Mouse (Mus musculus) CD4-positive, CD25-positive, alpha-beta regulatory T cell, adult 2 months (primary cell): ENCODE measurements around the gene Ntn3.

Experiments used
- DNase-seq: peaks from one replicate; pipeline ENCODE4 v3.0.0-alpha.2; 2012; ENCODE audit warnings: low read depth, low spot score

The Ntn3 gene

DNA sequence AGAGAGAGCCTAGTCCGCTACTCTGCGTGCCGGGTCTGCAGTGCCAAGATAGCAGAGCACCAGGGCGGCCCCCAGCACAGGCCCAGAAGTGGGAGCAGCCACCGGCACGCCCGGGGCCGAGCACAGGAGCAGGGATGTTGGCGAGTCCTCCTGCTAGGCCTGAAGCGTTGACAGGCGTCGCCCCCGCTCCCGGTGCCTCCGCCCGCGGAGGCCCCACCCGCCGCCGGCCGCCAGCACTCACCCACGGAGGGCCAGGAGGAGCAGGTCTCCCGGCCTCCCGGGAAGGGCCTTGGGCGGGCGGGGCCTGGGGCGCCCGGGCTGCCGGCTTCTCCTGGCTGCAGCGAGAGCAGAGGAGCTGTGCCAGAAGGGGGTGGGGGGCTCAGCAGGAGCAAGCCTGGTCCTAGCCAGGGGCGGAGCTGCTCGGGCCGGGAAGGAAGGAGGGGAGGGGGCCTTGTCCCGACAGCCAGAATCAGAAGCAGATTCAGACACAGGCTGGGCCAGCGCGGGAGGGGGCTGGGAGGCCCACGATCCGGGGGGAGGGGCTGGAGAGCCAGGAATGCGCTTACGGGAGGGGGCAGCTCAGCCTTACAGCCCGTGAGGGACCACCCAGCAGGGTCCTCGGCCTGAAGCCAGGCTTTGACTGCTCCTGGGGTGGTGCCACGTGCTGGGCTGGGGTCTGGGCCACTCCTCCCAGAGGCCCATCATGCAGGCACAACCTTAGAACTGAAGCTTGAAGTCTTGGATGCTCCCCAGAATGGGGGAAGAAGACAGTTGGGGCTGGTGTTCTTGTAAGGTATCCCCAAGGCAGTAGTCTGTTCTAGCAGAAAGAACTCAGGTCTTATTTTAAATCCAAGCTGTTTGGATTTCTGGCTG, at the start of gene Ntn3:
TSS of gene Ntn3 (minus strand) at position 489 of the 873 bp plus-strand sequence.
- DNase-seq = peak; percentile 31

DNA sequence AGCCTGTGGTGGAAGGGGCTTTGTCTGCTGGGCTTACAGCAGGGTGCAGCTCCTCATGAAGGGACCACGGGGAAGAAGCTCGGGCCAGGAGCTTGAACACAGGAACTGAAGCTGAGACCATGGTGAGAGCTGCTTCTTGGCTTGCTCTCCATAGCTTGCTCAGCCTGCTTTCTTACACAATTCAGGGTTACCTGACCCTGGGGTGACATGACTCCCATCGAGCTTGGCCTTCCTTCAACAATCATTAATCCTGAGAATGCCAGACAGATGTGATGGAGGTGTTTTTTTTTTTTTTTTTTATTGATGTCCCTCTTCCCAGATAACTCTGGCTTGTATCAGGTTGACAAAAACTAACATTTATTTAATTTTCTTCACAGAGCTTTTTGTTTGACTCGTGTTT, 49.6 kb upstream of the Ntn3 start:
- DNase-seq = no peak

DNA sequence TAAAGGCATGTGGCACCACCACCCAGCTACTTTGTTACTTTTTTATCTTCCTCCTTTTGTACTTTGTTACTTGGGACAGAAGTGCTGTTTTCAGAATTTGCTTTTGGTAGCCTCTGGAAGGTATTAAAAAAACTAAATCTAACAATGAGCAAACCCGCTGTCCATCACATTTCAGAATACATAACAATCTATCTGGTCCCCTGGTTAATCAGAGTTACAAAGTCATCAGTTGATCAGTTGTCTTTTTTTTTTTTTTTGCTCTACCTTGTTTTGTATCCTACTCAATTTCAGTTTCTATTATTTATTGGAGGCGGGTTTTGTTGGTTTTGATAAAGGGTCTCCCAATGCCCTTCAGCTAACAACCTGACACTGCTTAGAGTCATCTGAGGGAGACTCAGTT, 43.0 kb upstream of the Ntn3 start:
- no peak for DNase-seq

DNA sequence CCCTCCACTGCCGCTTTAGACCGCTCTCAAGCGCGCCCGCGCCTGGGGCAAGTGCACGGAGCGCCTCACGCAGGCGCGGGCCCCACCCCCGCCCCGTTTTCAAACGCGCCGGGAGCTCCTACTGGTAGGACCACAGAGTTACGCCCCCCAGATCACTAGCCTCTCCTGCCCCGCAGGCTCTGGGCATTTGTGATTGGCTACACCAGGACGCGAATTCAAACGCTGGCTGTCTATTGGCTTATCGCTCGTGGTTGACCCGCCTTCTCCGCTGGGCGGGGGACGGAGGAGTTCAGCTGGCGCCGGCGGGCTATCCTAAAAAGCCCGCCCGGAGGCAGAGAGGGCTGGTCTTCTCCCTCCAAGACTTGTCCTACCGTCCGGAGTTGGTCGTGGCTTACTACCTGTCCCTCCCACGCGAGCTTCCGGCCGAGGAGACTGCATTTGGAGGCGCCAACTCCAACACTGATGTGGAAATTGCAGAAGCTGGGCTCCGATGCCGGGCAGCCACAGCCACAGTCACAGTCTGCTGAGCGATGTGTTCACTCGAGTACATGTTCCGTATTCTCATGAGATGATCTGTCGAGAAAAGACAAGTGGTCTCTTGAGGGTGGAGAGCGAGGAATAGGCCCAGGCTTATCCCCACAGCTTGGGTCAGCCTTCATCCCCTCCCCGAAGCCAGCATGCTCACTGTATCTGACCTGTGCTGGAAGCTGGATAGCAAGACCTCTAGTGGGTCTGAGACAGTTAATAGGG, 42.2 kb upstream of the Ntn3 start, which contains the start of gene Ccnf:
TSS of gene Ccnf (minus strand) at position 165 of the 750 bp plus-strand sequence.
- peak; percentile 97 for DNase-seq

DNA sequence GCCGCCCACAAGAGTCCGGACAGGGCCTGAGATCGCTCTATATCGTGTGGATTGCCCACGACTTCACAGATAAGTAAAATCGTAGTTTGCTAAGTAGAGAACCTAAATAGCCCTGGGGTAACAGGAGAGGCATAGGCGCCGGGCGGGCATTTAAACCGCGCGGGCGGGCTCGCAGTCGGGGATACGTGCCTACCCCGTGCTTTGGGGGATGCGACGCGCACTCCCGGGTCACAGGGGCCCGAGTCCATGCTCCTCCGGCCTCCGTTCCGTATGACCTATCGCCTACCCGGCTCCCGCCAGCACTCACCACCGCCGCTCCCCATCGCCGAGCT, 41.6 kb upstream of the Ntn3 start:
- no peak for DNase-seq

DNA sequence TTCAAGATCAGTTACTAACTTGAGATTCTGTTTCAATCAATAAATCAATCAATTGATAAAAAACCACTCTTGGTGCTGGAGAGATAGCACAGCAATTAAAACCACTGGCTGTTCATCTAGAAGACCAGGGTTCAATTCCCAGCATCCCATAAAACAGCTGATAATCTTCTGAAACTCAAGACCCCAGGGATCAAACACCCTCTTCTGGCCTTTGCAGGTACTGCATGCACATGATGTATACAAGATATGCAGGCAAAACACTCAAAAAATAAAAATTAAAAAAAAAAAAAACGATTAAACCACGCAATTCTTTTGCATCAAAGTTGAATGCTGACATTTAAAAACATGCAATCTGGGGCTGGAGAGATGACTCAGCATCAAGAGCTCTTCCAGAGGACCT, 39.3 kb upstream of the Ntn3 start:
- peak; percentile 54 for DNase-seq

DNA sequence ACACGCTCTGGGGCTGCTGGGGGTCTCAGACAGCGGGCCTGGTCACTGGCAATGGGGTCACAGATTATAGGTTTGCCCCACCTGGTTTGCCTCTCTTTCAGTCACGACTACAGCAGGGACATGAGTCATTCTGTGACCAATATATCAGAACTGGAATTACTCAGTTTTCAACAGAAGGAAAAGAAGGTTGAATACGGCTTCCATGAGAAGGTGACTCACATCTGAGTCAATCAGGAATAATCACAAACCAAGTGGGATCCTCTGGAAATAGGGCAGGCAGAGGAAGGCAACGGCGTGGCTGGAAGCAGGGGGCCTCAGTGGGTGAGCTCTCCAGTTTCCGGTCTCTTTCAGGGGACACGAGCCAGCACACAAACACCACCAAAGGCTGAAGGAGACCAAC, 34.7 kb upstream of the Ntn3 start:
- DNase-seq = no peak

DNA sequence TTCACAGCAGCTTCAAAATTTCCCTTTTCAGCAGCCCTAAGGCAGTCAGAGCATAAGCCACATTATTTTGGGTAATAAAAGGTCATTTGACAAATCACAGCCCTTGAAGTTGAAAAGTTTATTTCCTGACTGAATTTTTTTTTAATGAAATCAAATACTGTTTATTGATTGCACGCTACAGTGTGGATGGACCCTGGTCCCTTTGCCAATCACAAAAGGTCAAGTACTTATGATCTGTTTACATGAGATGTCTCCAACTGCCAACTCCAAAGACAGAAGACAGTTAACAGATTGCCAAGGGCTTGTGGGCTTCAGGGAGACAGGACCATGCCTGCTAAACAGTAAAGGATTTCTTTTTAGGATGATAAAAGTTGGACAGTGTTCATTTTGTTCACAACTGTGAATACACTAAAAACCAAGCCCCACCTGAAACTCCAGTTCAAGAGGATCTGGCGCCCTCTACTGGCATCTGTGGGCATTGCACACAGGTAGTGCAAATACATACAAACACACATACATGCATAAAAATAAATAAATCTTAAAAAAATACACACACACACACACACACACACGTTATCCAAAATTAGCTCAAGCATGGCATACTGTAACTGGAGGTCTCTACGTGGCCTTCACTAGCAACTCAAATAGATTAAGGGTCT, 34.1 kb upstream of the Ntn3 start:
- peak; percentile 74 for DNase-seq

DNA sequence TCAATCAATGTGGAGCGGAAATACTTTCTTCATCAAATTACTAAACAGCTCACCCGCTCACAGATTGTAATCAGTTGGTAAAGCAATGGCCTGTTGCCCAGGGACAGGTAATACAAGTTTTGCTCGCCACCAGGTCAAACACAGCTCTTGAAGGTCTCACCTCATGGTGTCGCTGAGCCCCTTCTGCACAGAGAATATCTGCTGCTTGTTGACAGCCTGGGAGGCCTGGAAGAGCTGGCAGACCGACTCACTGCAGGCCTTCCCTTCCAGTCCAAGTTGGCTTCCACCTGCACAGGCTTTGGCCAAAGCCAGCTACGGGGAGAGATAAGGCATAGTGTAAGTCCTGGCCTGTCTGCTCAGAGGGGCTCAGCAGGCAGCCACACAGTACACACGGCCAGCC, 27.6 kb upstream of the Ntn3 start:
- no peak for DNase-seq

DNA sequence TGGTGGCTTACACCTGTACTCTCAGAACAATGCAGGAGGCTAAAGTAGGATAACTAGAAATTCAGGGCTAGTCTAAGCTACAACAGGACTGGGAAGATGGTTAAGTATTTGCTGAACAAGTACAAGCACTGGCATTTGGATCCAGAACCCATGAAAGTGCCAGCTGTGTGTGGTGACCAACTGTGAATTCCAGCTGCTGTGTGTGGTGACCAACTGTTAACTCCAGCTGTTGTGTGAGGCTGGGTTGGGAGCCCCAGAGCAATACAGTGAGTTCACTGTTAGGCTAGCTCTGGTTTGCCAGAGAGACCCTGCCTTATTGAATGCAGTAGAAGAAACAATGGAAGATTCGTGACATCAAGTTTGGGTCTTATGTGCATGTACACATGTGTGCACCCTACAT, 27.1 kb upstream of the Ntn3 start:
- DNase-seq = no peak

DNA sequence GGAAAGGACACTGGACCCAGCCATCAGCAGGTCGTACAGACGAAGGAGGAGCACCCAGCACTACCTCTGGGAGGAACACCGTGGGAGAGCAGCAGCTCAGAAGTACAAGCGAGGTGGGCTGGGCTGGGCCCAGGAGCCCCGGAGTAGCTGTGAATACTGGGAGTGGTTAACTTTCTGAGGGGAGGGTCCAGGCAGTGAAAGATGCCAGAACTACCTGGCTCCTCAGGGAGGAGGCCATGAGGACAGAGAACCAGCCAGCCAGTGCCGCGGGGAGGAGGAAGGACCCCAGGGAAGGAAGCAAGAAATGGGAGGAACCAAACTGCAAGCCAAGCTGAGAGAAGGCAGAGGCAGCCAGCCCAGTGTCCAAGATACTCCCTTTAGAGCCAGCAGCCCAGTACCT, 18.6 kb upstream of the Ntn3 start:
- DNase-seq = no peak

DNA sequence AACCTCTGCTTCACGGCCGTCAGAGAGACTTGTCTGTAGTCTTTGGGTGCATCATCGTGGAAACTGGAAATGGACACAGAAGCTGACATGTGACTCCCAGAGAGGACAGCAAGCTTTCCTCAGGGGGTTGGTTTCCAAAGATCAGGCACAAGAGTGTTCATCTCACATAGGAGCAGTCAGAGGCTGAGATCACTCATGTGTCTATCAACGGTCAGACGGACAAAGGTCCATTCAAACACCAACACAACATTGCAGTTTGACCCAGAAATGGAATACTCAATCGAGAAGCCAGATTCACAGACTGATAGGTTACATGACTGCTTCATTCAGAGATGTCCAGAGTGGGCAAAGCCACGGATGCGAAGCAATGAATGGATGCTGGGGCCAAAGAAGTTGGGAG, 17.4 kb upstream of the Ntn3 start:
- no peak for DNase-seq

DNA sequence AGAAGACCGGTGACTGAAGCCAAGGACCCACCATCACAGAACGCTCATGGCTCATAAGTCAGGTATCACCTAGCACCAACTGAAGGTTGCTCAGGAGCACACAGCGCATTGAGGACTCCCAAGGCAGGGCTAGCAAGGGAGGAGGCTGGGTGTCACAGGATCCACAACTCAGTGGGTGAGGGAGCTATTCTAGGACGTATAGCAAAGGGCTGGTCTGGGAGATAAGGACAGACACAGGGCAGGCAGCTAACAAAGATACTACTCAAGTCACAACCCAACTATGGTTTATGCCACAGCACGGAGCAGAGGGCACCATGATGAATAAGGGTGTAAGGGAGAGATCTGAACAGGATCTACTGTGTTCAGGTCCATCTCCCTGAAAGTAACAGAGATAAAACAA, 16.5 kb upstream of the Ntn3 start:
- DNase-seq = no peak

DNA sequence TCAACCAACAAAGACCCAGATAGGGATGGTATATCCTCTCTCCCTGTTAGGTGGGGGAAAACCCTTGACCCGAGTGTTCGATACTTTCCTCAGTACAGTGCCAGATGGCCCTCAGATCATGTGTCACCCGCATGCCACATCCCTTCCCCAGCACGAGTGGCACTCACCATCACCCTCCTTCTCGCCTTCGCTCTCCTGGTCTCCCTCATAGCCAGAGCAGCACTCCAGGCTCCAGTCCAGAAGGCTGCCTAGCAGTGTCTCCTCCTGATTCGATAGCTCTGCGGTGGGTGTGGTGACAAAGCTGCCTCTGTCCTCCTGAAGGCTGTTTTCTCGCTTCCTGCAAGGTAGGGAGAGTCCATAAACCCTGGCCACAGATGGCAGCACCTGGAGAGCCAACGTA, 15.4 kb upstream of the Ntn3 start:
- DNase-seq = no peak

DNA sequence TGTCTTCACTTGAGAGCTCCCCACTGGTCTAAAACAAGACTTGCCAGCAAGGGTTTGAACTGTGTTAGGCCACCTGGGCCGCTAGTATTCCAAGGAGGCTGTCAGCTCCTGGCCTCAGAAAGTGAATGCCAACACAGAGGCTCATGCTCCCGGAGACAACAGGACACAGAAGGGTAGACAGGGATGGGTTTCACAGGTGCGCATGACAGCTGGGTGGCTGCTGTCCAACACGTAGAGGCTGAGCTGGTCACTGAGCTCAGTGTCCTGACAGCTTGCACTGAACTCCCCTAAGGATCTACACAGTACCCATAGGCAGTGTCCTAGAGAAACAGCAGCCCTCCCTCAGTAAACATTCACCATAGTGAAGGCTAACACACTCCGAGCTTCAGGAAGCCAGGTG, 14.2 kb upstream of the Ntn3 start:
- DNase-seq = no peak

DNA sequence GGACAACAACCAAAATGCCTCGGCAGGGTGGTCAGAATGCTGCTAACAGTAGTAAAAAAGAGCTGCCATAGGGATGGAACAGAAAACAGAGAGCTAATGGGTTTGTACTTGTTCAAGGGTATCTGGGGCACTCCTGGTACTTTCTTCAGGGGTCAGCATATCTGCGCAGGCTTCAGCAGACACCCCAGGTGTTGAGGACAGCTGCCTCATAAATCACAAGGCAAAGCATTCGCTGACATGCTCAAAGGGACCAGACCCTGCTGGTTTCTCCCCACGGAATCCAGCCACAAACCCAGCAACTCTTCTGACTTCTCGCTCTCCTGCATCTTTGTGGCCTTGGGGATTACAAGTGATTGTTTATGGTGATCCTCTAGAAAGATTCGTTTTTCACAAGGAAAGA, 13.3 kb upstream of the Ntn3 start:
- DNase-seq = no peak

DNA sequence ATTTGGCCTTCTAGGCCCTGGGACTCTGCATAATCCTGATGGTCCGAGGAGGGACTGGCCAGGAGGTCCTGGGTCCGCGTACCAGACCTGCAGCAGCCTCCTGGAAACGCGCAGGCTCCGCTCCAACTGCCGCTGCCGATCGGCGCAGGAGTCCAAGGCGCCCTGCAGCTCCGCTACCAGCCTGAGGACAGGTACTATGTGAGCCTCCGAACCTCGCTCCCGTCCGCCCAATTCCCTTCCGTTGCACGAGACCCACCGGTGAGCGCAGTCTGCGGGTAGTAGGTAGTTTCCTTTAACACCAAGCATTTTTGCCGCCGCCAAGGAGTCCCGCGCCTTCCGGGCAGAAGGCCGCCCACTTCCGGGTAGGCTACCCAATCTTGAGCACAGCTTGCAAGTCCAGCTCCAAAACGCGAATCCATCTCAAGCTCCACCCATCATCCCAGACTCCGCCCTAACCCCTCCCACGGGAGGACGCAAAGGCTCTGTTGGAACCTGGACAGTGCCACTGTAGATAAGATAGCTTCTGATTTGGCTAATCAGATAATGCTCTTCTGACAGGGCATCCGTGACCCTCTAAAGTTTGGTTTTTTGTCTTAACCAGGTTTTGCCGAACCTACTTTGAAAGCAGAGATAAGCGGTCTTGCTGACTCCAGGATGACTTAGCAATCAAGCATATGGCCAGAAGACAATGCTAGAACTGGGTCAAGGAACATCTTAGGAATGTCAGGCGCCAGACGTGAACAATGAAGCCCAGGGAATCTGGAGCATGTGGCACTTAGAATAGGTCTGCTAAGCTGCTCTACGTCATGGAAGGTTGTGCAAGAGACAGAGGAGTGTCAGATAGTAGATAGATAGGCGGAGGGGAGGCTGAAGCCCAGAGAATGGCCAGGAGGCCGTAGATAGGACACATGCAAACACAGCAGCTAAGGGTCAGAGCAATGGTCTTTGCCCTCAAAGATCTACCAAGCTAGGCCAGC, 11.4 kb upstream of the Ntn3 start, which contains the start of gene Tedc2:
TSS of gene Tedc2 (minus strand) at position 417 of the 977 bp plus-strand sequence.
- peak; percentile 93 for DNase-seq

DNA sequence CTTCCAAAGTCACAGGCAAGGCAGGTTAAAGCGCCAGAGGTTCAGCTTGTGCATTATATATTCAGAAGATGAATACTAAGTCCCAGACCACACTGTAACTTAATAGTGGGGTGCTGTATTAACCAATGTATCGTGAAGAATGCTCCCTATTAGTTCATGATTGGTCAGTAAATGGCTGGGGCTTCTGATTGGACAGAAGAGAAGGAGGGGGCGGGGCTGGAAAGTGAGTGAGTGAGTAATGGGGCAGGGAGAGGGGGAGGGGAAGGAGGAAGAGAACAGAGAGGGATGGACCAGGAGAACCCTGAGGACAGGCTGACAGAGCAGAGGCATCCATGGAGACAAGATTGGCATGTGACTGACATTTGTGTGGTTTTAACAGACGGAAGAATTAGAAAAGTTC, 7.5 kb upstream of the Ntn3 start:
- no peak for DNase-seq

DNA sequence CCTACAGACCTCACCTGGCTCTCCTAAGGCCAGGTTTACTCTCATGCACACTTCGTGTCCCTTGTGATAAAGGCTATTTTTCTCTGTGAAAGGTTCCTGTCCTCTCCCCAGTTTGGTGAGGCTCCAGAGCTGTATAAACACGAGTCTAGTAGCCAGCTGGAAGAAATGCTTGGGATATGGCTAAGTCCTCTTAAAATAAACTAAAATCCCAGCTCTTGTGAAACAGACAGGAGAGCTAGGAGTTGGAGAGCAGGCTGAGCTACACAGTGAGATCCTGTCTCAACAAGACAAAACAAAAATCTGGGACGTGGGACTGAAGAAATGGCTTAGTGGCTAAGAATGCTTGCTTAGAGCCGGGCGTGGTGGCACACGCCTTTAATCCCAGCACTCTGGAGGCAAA, 3.9 kb upstream of the Ntn3 start:
- DNase-seq = no peak

DNA sequence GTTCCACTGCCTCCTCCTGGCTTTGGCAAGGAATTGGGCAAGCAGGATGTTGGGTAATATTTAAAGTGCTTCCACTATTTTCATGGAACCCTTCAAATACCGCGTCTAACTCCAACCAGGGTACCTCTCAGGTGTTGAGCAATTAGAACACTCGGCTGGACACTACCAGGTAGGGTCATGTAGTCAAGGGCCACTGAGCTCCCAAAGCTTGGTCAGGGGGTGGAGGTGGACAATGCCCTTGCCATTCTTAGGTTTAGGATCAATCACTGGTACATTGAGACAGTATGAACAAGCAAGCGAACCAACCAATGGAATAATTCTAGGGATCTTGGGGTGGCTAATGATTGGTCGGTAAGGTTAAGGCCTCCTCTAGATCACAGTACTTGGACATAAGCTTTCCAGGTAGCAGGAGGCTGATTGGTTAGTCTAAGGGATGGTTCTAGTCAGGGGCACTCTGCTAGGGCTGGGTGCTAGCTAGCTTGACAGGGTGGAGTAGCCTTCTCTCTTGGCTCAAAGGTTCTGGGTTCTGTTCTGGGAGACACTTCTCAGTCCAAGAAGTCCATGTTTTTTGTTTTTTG, 3.2 kb upstream of the Ntn3 start:
- no peak for DNase-seq
